Mouse (Mus musculus): Measurements from ENCODE around the gene Hsd17b6. TPM values are rescaled to one million over a fixed set of nuclear protein-coding genes. Genes with fewer than 3 reads are reported as not detected.

The Hsd17b6 gene
- total RNA-seq, 2 experiments from 2014 or later = not detected

- ATAC-seq (replicated peaks; ENCODE audit: poor library complexity, severe bottlenecking) = no peak
Observed at GRCm38 (mm10) chr10:128009735-128010134, 2.3 kb upstream of the Hsd17b6 start.

- ATAC-seq (replicated peaks; ENCODE audit: poor library complexity, severe bottlenecking) = peak; percentile 92
Observed at GRCm38 (mm10) chr10:128008207-128008889, 937 bp upstream of the Hsd17b6 start.

GRCm38 (mm10) chr10:128005479-128005878 lies 1.9 kb downstream of the Hsd17b6 start:
- ATAC-seq (replicated peaks; ENCODE audit: poor library complexity, severe bottlenecking) = no peak

- no peak for ATAC-seq (replicated peaks; ENCODE audit: poor library complexity, severe bottlenecking)
Observed at GRCm38 (mm10) chr10:128004918-128005317, 2.5 kb downstream of the Hsd17b6 start.

GRCm38 (mm10) chr10:128003281-128003801 lies 4.1 kb downstream of the Hsd17b6 start:
- no peak for ATAC-seq (replicated peaks; ENCODE audit: poor library complexity, severe bottlenecking)

GRCm38 (mm10) chr10:127998260-127998659 lies 9.2 kb downstream of the Hsd17b6 start:
- ATAC-seq (replicated peaks; ENCODE audit: poor library complexity, severe bottlenecking) = no peak

- no peak for ATAC-seq (replicated peaks; ENCODE audit: poor library complexity, severe bottlenecking)
Observed at GRCm38 (mm10) chr10:127996690-127997089, 10.7 kb downstream of the Hsd17b6 start.

GRCm38 (mm10) chr10:127985601-127986000 lies 21.8 kb downstream of the Hsd17b6 start:
- no peak for ATAC-seq (replicated peaks; ENCODE audit: poor library complexity, severe bottlenecking)

GRCm38 (mm10) chr10:127984650-127985049 lies 22.8 kb downstream of the Hsd17b6 start:
- no peak for ATAC-seq (replicated peaks; ENCODE audit: poor library complexity, severe bottlenecking)

- ATAC-seq (replicated peaks; ENCODE audit: poor library complexity, severe bottlenecking) = no peak
Observed at GRCm38 (mm10) chr10:127975503-127975902, 31.9 kb downstream of the Hsd17b6 start.

GRCm38 (mm10) chr10:127974062-127974461 lies 33.3 kb downstream of the Hsd17b6 start:
- no peak for ATAC-seq (replicated peaks; ENCODE audit: poor library complexity, severe bottlenecking)

GRCm38 (mm10) chr10:127971135-127971534 lies 36.3 kb downstream of the Hsd17b6 start:
- ATAC-seq (replicated peaks; ENCODE audit: poor library complexity, severe bottlenecking) = no peak

- ATAC-seq (replicated peaks; ENCODE audit: poor library complexity, severe bottlenecking) = no peak
Observed at GRCm38 (mm10) chr10:127970359-127970831, 37.0 kb downstream of the Hsd17b6 start.

GRCm38 (mm10) chr10:127969820-127970219 lies 37.6 kb downstream of the Hsd17b6 start:
- no peak for ATAC-seq (replicated peaks; ENCODE audit: poor library complexity, severe bottlenecking)

- ATAC-seq (replicated peaks; ENCODE audit: poor library complexity, severe bottlenecking) = no peak
Observed at GRCm38 (mm10) chr10:127966506-127966905, 40.9 kb downstream of the Hsd17b6 start.

GRCm38 (mm10) chr10:127964004-127964403 lies 43.4 kb downstream of the Hsd17b6 start:
- no peak for ATAC-seq (replicated peaks; ENCODE audit: poor library complexity, severe bottlenecking)

- ATAC-seq (replicated peaks; ENCODE audit: poor library complexity, severe bottlenecking) = no peak
Observed at GRCm38 (mm10) chr10:127962451-127962850, 45.0 kb downstream of the Hsd17b6 start.

GRCm38 (mm10) chr10:127959161-127959679 lies 48.2 kb downstream of the Hsd17b6 start:
- no peak for ATAC-seq (replicated peaks; ENCODE audit: poor library complexity, severe bottlenecking)

GRCm38 (mm10) chr10:127956168-127956816 lies 51.1 kb downstream of the Hsd17b6 start:
- peak; percentile 66; the same call in 1 of the 2 replicates for ATAC-seq (replicated peaks; ENCODE audit: poor library complexity, severe bottlenecking)

GRCm38 (mm10) chr10:127955034-127955433 lies 52.4 kb downstream of the Hsd17b6 start:
- ATAC-seq (replicated peaks; ENCODE audit: poor library complexity, severe bottlenecking) = no peak

GRCm38 (mm10) chr10:127951821-127952220 lies 55.6 kb downstream of the Hsd17b6 start:
- ATAC-seq (replicated peaks; ENCODE audit: poor library complexity, severe bottlenecking) = no peak
